Mouse (Mus musculus) heart, embryonic 16.5 days (tissue): ENCODE measurements around the gene Sval1. TPM values are rescaled to one million over a fixed set of nuclear protein-coding genes. Genes with fewer than 3 reads are reported as not detected.

ENCODE experiments used
- ATAC-seq: fragments of 200-750 bp; cut with Nextera tagmentation; replicated peaks from 2 replicates; pipeline ENCODE4 v1.8.0; 2017; ENCODE audit warnings: moderate number of reproducible peaks; ENCODE audit not compliant: insufficient read depth, low FRiP score; ENCODE audit errors: extremely low read depth
- H3K27ac ChIP-seq: fragments of 300-500 bp; sonication (generic); 2 replicates; pipeline ENCODE4 v1.5.1; 2014; ENCODE audit warnings: mild to moderate bottlenecking, low read length, control low read depth, moderate library complexity
- H3K27me3 ChIP-seq: fragments of 300-500 bp; sonication (generic); 2 replicates; pipeline ENCODE4 v1.6.1; 2014; ENCODE audit warnings: low read length, mixed read lengths; ENCODE audit not compliant: control insufficient read depth, insufficient read depth
- H3K36me3 ChIP-seq: fragments of 300-500 bp; sonication (generic); 2 replicates; pipeline ENCODE4 v1.6.1; 2014; ENCODE audit not compliant: control insufficient read depth, insufficient read depth
- H3K4me1 ChIP-seq: fragments of 300-500 bp; sonication (generic); 2 replicates; pipeline ENCODE4 v1.6.1; 2014; ENCODE audit warnings: low read length, mixed read lengths; ENCODE audit not compliant: control insufficient read depth, insufficient read depth
- H3K4me2 ChIP-seq: fragments of 300-500 bp; sonication (generic); 2 replicates; pipeline ENCODE4 v1.6.1; 2014; ENCODE audit warnings: low read depth, mild to moderate bottlenecking, control low read depth, low read length
- H3K4me3 ChIP-seq: fragments of 300-500 bp; sonication (generic); 2 replicates; pipeline ENCODE4 v1.5.1; 2014; ENCODE audit warnings: mild to moderate bottlenecking, control low read depth, low read length
- H3K9ac ChIP-seq: fragments of 300-500 bp; sonication (generic); 2 replicates; pipeline ENCODE4 v1.6.1; 2014; ENCODE audit warnings: low read length, control low read depth
- H3K9me3 ChIP-seq: fragments of 300-500 bp; sonication (generic); replicated peaks from 2 replicates; pipeline ENCODE4 v1.6.1; 2016; ENCODE audit warnings: low read length; ENCODE audit not compliant: control insufficient read depth
- WGBS: fragments of 180-500 bp; shearing (Covaris S2); extraction: QIAGEN DNeasy Blood & Tissue Kit; methylation state at CpG from one replicate; pipeline ENCODE4 v1.1.7; 2014; 5-methylcytosine and 5-hydroxymethylcytosine counted together
- polyA plus RNA-seq: library from polyadenylated mRNA; unstranded; fragments of >200 nt; fragmentation: Nextera tagmentation; extraction: Ambion mirVana; gene quantifications from 2 replicates; pipeline ENCODE4 v1.2.1, GENCODE M21; 2015

The Sval1 gene
- not detected in 2 replicates for polyA plus RNA-seq

- Histone ChIP-seq H3K9me3 (no peaks in the 10 kb centered on the region), H3K27ac (no peak within 1 kb of the TSS), H3K36me3 (no peaks in the 10 kb centered on the region), H3K9ac (no peak within 1 kb of the TSS), H3K27me3 (no peaks in the 10 kb centered on the region), H3K4me3 (no peak within 1 kb of the TSS), H3K4me1 (no peaks in the 10 kb centered on the region), H3K4me2 (no peak within 1 kb of the TSS)
- ATAC-seq, result no peak
- 63% methylated on average over 1 of the region's 1 CpGs for WGBS
These were observed at the start of gene Sval1 for GRCm38 (mm10) chr6:41951330-41951729. Gene Sval1, plus strand, starts transcription at chr6:41951630.

- no peak for ATAC-seq
- no peak overlapping the region for H3K27ac ChIP-seq
- no peaks in the 10 kb centered on the region for H3K36me3 ChIP-seq
- H3K4me1 ChIP-seq, result no peaks in the 10 kb centered on the region
- 68% methylated on average over 5 of the region's 5 CpGs for WGBS
- no peaks in the 10 kb centered on the region for H3K9me3 ChIP-seq
- H3K9ac ChIP-seq, result no peak overlapping the region
- H3K4me2 ChIP-seq, result no peak overlapping the region
- H3K4me3 ChIP-seq, result no peak overlapping the region
- H3K27me3 ChIP-seq, result no peaks in the 10 kb centered on the region
These were observed 39.8 kb upstream of the Sval1 start for GRCm38 (mm10) chr6:41911625-41912024.

- Histone ChIP-seq H3K27ac (no peak overlapping the region), H3K4me3 (no peak overlapping the region), H3K9me3 (no peaks in the 10 kb centered on the region), H3K4me1 (no peaks in the 10 kb centered on the region), H3K9ac (no peak overlapping the region), H3K4me2 (no peak overlapping the region), H3K27me3 (no peaks in the 10 kb centered on the region), H3K36me3 (no peaks in the 10 kb centered on the region)
- ATAC-seq, result no peak
- WGBS, result 79% methylated on average over 2 of the region's 2 CpGs
These were observed 36.5 kb upstream of the Sval1 start for GRCm38 (mm10) chr6:41914883-41915282.

- H3K36me3 ChIP-seq, result no peaks in the 10 kb centered on the region
- no peak within 1 kb of the TSS for H3K27ac ChIP-seq
- H3K4me1 ChIP-seq, result no peaks in the 10 kb centered on the region
- no peak for ATAC-seq
- H3K4me2 ChIP-seq, result no peak within 1 kb of the TSS
- H3K9me3 ChIP-seq, result no peaks in the 10 kb centered on the region
- no peak within 1 kb of the TSS for H3K4me3 ChIP-seq
- H3K9ac ChIP-seq, result no peak within 1 kb of the TSS
- WGBS, result 44% methylated on average over 1 of the region's 1 CpGs
- H3K27me3 ChIP-seq, result no peaks in the 10 kb centered on the region
These were observed 16.4 kb downstream of the Sval1 start, which contains the start of gene Sval3 for GRCm38 (mm10) chr6:41967840-41968239. Gene Sval3, plus strand, starts transcription at chr6:41968140.

Other genes starting within 250 kb of the Sval1 start
- 1.8 and 2.6 TPM in 2 replicates for gene Kel, start 247.3 kb upstream of the Sval1 start, polyA plus RNA-seq
- gene Olfr459, start 176.5 kb upstream of the Sval1 start, polyA plus RNA-seq, result not detected in 2 replicates
- gene Pip, start 104.1 kb upstream of the Sval1 start, polyA plus RNA-seq, result not detected in 2 replicates
- gene Sval2, start 98.6 kb upstream of the Sval1 start, polyA plus RNA-seq, result not detected in 2 replicates
- not detected in 2 replicates for gene Sval3, start 16.5 kb downstream of the Sval1 start, polyA plus RNA-seq
- not detected in 2 replicates for gene Sva, start 86.8 kb downstream of the Sval1 start, polyA plus RNA-seq
- not detected in 2 replicates for gene Tas2r139, start 189.3 kb downstream of the Sval1 start, polyA plus RNA-seq